Mouse (Mus musculus) kidney, embryonic 14.5 days (tissue): ENCODE results near the gene Exoc7. TPM values are rescaled to one million over a fixed set of nuclear protein-coding genes. Genes with fewer than 3 reads are reported as not detected.

Experiments used
- ATAC-seq: fragments of 200-750 bp; cut with Nextera tagmentation; 2 replicates; pipeline ENCODE4 v1.8.0; 2017; ENCODE audit warnings: moderate number of reproducible peaks, mild to moderate bottlenecking, moderate TSS enrichment, moderate library complexity; ENCODE audit not compliant: low FRiP score, low TSS enrichment
- H3K27ac ChIP-seq: fragments of 300-500 bp; sonication (generic); 2 replicates; pipeline ENCODE4 v1.5.1; 2014; ENCODE audit warnings: low read depth, mild to moderate bottlenecking, low read length, moderate library complexity, mixed read lengths
- H3K27me3 ChIP-seq: fragments of 300-500 bp; sonication (generic); 2 replicates; pipeline ENCODE4 v1.6.1; 2014; ENCODE audit warnings: mild to moderate bottlenecking, low read length; ENCODE audit not compliant: control insufficient read depth, insufficient read depth
- H3K36me3 ChIP-seq: fragments of 300-500 bp; sonication (generic); 2 replicates; pipeline ENCODE4 v1.6.1; 2014; ENCODE audit warnings: low read length, mixed read lengths; ENCODE audit not compliant: control insufficient read depth, insufficient read depth
- H3K4me1 ChIP-seq: fragments of 300-500 bp; sonication (generic); 2 replicates; pipeline ENCODE4 v1.6.1; 2014; ENCODE audit warnings: low read length, mixed read lengths; ENCODE audit not compliant: control insufficient read depth, insufficient read depth
- H3K4me2 ChIP-seq: fragments of 300-500 bp; sonication (generic); replicated peaks from 2 replicates; pipeline ENCODE4 v1.6.1; 2014; ENCODE audit warnings: low read depth, mild to moderate bottlenecking, low read length
- H3K4me3 ChIP-seq: fragments of 300-500 bp; sonication (generic); 2 replicates; pipeline ENCODE4 v1.5.1; 2014; ENCODE audit warnings: mild to moderate bottlenecking, low read length
- H3K9ac ChIP-seq: fragments of 300-500 bp; sonication (generic); 2 replicates; pipeline ENCODE4 v1.6.1; 2014; ENCODE audit warnings: low read depth, mild to moderate bottlenecking, low read length, moderate library complexity
- H3K9me3 ChIP-seq: fragments of 300-500 bp; sonication (generic); 2 replicates; pipeline ENCODE4 v1.6.1; 2016; ENCODE audit warnings: low read length; ENCODE audit not compliant: control insufficient read depth
- WGBS: fragments of 180-500 bp; shearing (Covaris S2); extraction: QIAGEN DNeasy Blood & Tissue Kit; methylation state at CpG from one replicate; pipeline ENCODE4 v1.1.7; 2014; 5-methylcytosine and 5-hydroxymethylcytosine counted together
- polyA plus RNA-seq: library from polyadenylated mRNA; unstranded; fragments of >200 nt; fragmentation: Nextera tagmentation; extraction: Ambion mirVana; gene quantifications from 2 replicates; pipeline ENCODE4 v1.2.1, GENCODE M21; 2014

Gene Exoc7
- polyA plus RNA-seq, 1 experiment from 2014 or later: 66.3 TPM

GRCm38 (mm10) chr11:116241744-116242235, 65.2 kb downstream of the Exoc7 start:
- peak overlapping the region; percentile 45; the same call in 1 of the 2 replicates for H3K9ac ChIP-seq

GRCm38 (mm10) chr11:116239797-116240196, 67.2 kb downstream of the Exoc7 start:
- H3K9ac ChIP-seq: no peak overlapping the region
- H3K27me3 ChIP-seq: peaks cover 11% of the 10 kb centered on the region
- H3K4me3 ChIP-seq: no peak overlapping the region
- peaks cover 13% of the 10 kb centered on the region for H3K36me3 ChIP-seq
- WGBS: 18% methylated on average over 7 of the region's 7 CpGs
- H3K9me3 ChIP-seq: no peaks in the 10 kb centered on the region
- peaks cover 37% of the 10 kb centered on the region for H3K4me1 ChIP-seq
- no peak overlapping the region for H3K4me2 ChIP-seq
- ATAC-seq: no peak
- no peak overlapping the region for H3K27ac ChIP-seq

More at GRCm38 (mm10) chr11:116241744-116242235, 65.2 kb downstream of the Exoc7 start:
- Histone ChIP-seq H3K27me3 (peaks cover 11% of the 10 kb centered on the region), H3K4me3 (no peak overlapping the region), H3K36me3 (peaks cover 33% of the 10 kb centered on the region), H3K4me1 (peaks cover 37% of the 10 kb centered on the region), H3K4me2 (no peak overlapping the region), H3K9me3 (no peaks in the 10 kb centered on the region), H3K27ac (peak overlapping the region; percentile 85)
- peak; percentile 76 for ATAC-seq
- WGBS: 7% methylated on average over 12 of the region's 12 CpGs

Other genes with a start within 250 kb of the Exoc7 start
- gene Unc13d, start 229.3 kb downstream of the Exoc7 start, polyA plus RNA-seq: 1.3 and 1.5 TPM in 2 replicates
- 55.2 and 80.2 TPM in 2 replicates for gene Wbp2, start 220.2 kb downstream of the Exoc7 start, polyA plus RNA-seq
- 12.2 and 12.8 TPM in 2 replicates for gene Trim47, start 180.0 kb downstream of the Exoc7 start, polyA plus RNA-seq
- 3.2 and 4.1 TPM in 2 replicates for gene Trim65, start 176.1 kb downstream of the Exoc7 start, polyA plus RNA-seq
- gene Mrpl38, start 168.4 kb downstream of the Exoc7 start, polyA plus RNA-seq: 111 and 114 TPM in 2 replicates
- gene Fbf1, start 139.1 kb downstream of the Exoc7 start, polyA plus RNA-seq: 19.6 and 36.8 TPM in 2 replicates
- gene Ten1, start 108.4 kb downstream of the Exoc7 start, polyA plus RNA-seq: 74.1 and 76.3 TPM in 2 replicates
- gene Acox1, start 108.2 kb downstream of the Exoc7 start, polyA plus RNA-seq: 16.3 and 27.4 TPM in 2 replicates
- 1.4 and 2.6 TPM in 2 replicates for gene Evpl, start 69.2 kb downstream of the Exoc7 start, polyA plus RNA-seq
- 60.6 and 85.6 TPM in 2 replicates for gene Srp68, start 33.0 kb downstream of the Exoc7 start, polyA plus RNA-seq
- gene Galr2, start 26.3 kb downstream of the Exoc7 start, polyA plus RNA-seq: 0.13 TPM in 1 of 2 replicates, not detected in the other
- gene Foxj1, start 28.2 kb upstream of the Exoc7 start, polyA plus RNA-seq: 1.2 and 1.8 TPM in 2 replicates
- gene Rnf157, start 105.8 kb upstream of the Exoc7 start, polyA plus RNA-seq: 9.1 and 14.1 TPM in 2 replicates
- 79.7 and 80.8 TPM in 2 replicates for gene Ubald2, start 126.9 kb upstream of the Exoc7 start, polyA plus RNA-seq
- 0.34 and 0.39 TPM in 2 replicates for gene Qrich2, start 159.0 kb upstream of the Exoc7 start, polyA plus RNA-seq
- 160 and 212 TPM in 2 replicates for gene Prpsap1, start 187.0 kb upstream of the Exoc7 start, polyA plus RNA-seq
- 3.0 and 3.7 TPM in 2 replicates for gene Sphk1, start 223.7 kb upstream of the Exoc7 start, polyA plus RNA-seq